Mouse (Mus musculus) CD4-positive, CD25-positive, alpha-beta regulatory T cell, adult 4 months (primary cell): ENCODE results near the gene Bphl. TPM values are rescaled to one million over a fixed set of nuclear protein-coding genes. Genes with fewer than 3 reads are reported as not detected.
A peak's percentile ranks its signal among the peaks of the same experiment; 100 is the strongest.

ENCODE experiments used
- ATAC-seq: one replicate; pipeline ENCODE4 v1.8.0; 2017
- polyA plus RNA-seq, 2 experiments: library from polyadenylated mRNA; unstranded; fragments of 100-300 nt; shearing (Covaris generic); gene quantifications; one replicate each; pipeline ENCODE4 v1.2.1; 2017

Bphl gene
- polyA plus RNA-seq, 2 experiments from 2014 or later = 29.9 to 36.0 TPM

GRCm38 (mm10) chr13:34089358-34089757, 52.0 kb downstream of the Bphl start:
- peak; percentile 14 for ATAC-seq

- peak; percentile 97 for ATAC-seq
Measured at GRCm38 (mm10) chr13:34095542-34096435, 58.4 kb downstream of the Bphl start.

- peak; percentile 37 for ATAC-seq
Measured at GRCm38 (mm10) chr13:34096455-34096854, 59.1 kb downstream of the Bphl start.

DNA sequence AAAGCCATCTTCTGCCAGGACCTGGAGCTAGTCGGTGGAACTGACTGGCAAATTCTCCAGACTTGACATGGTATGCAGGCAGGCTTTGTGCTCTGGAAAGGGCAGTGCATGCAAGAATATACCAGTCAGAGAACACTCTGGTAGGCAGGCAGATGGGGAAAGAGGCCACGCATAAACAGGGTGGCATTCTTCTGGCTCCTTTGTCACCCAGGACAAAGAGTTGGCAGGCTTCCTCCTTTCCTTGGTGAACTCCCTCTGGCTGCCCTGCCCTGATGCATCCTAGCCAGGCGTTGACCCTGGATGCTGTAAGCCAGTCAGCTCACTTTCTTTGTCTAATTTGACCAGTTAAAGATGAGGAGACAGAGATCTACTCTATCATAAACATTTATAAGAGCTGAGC, 59.7 kb downstream of the Bphl start:
- no peak for ATAC-seq

- no peak for ATAC-seq
Measured at GRCm38 (mm10) chr13:34100733-34101132, 63.3 kb downstream of the Bphl start.

- ATAC-seq = no peak
Measured at GRCm38 (mm10) chr13:34101247-34101646, 63.9 kb downstream of the Bphl start.

GRCm38 (mm10) chr13:34101908-34102307, 64.5 kb downstream of the Bphl start:
- ATAC-seq = no peak

GRCm38 (mm10) chr13:34105364-34105763, 68.0 kb downstream of the Bphl start:
- no peak for ATAC-seq

DNA sequence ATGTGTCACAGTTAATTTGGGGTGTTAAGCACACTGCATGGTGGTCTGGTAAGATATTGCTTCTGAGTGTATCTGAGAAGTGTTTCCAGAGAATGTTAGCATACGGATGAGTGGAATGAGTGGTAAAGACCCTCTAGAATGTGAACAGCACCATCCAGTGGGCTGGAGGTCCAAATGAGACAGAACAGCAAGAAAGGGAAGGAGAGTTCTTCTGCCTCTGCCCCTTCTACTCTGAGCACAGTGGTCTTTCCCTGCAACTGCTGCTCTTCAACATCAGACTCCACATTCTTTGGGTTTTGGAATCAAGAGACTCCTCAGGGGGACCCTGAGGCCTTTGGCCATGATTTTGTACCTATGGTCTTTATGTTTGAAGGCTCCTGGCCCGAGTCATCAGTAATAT, 68.9 kb downstream of the Bphl start:
- no peak for ATAC-seq

DNA sequence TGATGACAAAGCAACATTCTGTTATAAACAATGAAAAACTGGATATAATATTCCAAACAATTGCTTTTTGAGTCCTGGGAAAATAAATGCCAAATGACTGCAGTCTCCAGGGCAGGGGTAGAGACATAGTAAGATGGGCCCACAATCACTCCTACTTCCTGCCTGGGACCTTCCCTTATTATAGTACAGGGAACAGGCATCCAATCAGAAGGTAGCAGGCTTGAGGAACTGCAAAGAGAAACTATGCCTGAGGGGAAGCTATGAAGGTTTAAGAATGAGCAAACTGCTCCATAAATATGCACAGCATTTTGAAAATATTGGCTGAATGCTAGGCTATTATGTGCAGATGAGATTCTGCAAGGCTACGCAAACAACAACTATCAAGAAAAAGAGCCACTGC, 69.6 kb downstream of the Bphl start:
- no peak for ATAC-seq

- no peak for ATAC-seq
Measured at GRCm38 (mm10) chr13:34109035-34109676, 71.8 kb downstream of the Bphl start.

- no peak for ATAC-seq
Measured at GRCm38 (mm10) chr13:34109677-34110058, 72.3 kb downstream of the Bphl start.

GRCm38 (mm10) chr13:34111019-34111418, 73.6 kb downstream of the Bphl start:
- no peak for ATAC-seq

DNA sequence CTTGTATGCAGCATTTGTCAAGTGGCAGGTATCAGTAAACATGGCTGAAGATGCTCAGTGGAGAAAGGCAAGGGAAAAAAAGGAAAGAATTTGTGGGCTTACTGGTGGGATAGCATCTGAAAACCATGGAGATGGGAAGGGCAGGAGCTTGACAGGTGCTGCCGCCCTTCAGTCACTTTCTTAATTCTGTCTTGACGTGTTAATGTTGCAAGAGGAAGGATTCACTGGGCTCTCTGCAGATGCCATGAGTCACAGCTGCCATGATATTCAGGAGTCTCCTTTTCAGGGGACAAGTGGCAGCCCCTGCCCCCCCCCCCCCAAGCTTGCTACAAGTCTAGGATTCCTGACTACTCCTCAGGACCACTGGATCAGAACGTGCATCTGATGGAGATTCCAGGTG, 74.5 kb downstream of the Bphl start:
- ATAC-seq = no peak

DNA sequence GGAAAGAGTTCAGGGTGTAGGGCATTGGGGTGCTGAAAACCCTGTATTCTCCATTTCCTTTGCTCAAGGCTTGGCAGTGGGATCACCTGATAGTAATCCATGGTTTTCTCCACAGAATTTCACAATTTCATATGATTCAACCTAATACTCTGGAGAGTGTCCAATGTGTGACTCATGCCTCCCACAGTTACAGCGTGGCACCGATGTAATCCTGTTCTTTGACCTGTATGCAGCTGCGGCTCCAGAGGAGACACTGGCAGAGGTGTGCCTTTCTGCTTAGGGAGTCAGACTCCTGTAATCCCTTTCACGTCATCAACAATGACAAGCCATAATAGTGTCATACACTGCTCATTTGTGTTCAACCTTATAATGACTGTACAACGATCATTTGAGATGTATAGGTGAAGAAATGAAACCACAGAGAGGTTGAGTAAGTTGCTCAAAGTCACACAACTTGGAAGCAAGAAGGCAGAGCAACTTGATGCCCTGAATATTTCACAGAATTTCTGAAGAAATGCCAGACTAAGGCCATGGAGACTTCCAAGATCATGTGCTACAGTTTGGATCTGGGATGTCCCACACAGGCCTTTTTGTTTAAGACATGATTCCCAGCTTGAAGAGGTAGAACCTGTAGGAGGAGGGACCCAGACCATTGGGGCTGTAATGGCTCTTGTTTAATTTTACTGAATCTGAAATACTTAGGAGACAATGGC, 75.1 kb downstream of the Bphl start:
- no peak for ATAC-seq

DNA sequence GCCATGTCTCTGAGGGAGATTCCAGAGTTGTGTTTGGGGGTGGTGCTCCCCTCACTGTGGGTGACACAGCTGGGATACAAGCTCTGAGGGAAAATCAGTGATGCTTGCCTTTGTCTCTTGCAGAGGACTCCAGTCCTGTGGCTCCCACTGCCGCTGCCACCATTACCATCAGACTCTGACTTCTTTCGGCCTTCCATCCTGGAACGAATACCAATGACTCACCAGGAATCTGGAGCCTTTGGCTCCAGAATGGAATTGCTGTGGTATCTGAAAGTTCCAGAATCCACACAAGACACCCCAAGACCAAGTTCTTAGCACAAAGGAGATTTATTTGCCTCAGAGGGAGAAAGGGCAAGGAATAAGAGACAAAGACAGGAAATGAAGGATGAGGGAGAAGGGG, 75.7 kb downstream of the Bphl start:
- ATAC-seq = no peak

DNA sequence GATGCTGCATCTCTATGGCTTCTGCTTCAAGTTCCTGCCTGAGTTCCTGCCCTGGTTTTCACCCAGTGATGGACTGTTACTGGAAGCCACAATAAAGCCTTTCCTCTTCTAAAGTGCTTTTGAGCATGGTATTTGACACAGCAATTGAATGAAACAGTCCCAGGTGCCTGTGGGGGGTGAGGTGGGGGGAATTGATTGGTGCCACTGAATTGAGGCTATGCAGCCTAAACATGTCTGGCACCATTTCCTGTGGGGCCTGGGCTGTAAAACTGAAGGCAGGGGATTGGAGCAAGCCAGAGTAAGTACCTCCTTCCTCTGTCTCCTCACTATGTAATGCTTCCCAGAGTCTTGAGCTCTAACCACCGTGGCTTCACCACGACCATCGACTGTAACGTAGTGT, 77.3 kb downstream of the Bphl start:
- peak; percentile 54 for ATAC-seq

- ATAC-seq = no peak
Measured at GRCm38 (mm10) chr13:34116508-34116907, 79.1 kb downstream of the Bphl start.

GRCm38 (mm10) chr13:34118816-34119215, 81.4 kb downstream of the Bphl start:
- ATAC-seq = no peak

DNA sequence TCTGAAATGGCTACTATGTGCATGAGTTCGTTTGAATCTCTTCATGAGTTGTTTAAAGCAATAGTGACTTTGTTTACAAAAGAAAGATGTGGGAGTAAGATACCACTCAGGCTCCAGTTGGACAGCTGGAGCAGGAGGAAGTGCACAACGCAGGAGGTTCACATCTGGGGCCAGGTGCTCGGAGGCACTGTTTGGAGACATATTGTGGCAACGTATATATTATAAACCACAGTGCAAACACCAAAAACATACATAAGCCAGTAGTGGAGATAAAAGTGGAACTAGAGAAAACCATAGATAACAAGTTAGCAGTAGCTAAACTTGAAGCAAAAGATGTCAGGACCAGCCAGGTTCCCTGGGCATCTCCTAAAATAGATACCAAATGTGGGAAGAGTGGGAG, 82.0 kb downstream of the Bphl start:
- no peak for ATAC-seq

GRCm38 (mm10) chr13:34120536-34120935, 83.1 kb downstream of the Bphl start:
- no peak for ATAC-seq
